Mouse (Mus musculus): ENCODE data around the gene Actl7b. TPM values are rescaled to one million over a fixed set of nuclear protein-coding genes. Genes with fewer than 3 reads are reported as not detected.

Gene Actl7b
- polyA plus RNA-seq (2015; fragmentation: Nextera tagmentation; extraction: Ambion mirVana), result not detected in 2 replicates

DNA sequence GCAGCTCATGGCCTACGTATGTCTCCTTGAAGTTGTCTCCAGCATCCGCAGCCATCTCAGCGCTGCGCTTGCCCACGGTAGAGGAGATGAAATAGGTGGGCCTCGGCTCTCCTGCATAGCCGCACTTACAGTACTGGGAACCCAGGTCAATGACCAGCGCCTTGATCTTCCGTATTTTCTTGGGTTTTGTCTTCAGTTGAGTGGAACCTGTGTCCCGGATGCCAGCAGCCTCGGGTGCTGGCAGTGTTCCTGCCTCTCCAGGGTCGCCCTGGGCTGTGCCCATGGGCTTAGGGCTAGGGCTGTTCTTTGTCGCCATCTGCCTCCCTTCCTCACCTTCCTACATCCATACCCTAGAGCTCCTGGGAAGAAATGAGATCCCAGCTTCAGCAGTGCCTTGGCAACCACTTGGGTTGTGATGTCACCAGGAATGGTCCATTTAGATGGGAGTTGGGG, at the start of gene Actl7b:
TSS of gene Actl7b (minus strand) at position 403 of the 453 bp plus-strand sequence.
- H3K27ac ChIP-seq (ENCODE audit: low read depth), result no peak within 1 kb of the TSS
- H3K27me3 ChIP-seq (ENCODE audit: insufficient read depth, low read length), result no peaks in the 10 kb centered on the region
- H3K36me3 ChIP-seq (replicated peaks; ENCODE audit: insufficient read depth, low read length), result peaks cover 5% of the 10 kb centered on the region; the same call in 1 of the 2 replicates
- TF ChIP-seq CTCF (IDR thresholded peaks at IDR 0.05; ENCODE audit: low read depth) (no peak), EP300 (IDR thresholded peaks at IDR 0.05; ENCODE audit: low read depth) (no peak)
- WGBS (ENCODE audit: insufficient replicate concordance), result 85% methylated on average over 13 of the region's 13 CpGs
- ATAC-seq (no peak), DNase-seq (no peak)
- H3K9ac ChIP-seq (replicated peaks), result no peak within 1 kb of the TSS
- H3K4me2 ChIP-seq (ENCODE audit: low read depth, low read length), result no peak within 1 kb of the TSS
- H3K4me1 ChIP-seq (ENCODE audit: insufficient read depth), result no peaks in the 10 kb centered on the region
- no peak within 1 kb of the TSS for H3K4me3 ChIP-seq (ENCODE audit: low read depth, low read length)
- H3K9me3 ChIP-seq (ENCODE audit: low read length), result no peaks in the 10 kb centered on the region

DNA sequence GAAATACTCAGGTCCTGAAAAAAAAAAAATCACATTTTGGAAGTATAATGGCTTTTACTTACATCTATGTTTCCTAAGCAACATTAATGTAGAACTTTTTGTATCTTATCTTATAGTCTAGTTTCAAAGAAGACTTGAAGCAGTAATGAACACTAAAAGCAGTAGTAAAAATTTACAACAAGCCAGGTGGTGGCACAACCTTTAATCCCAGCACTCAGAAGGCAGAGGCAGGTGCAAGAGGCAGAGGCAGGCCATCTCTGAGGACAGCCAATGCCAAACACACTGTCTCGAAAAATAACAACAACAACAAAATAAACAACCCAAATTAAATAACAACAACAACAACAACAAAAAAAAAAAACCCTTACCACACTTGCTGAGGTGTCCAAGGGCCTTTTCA, 29.8 kb upstream of the Actl7b start:
- Histone ChIP-seq H3K4me2 (ENCODE audit: low read depth, low read length) (no peak overlapping the region), H3K27ac (ENCODE audit: low read depth) (no peak overlapping the region), H3K4me1 (ENCODE audit: insufficient read depth) (no peaks in the 10 kb centered on the region), H3K36me3 (replicated peaks; ENCODE audit: insufficient read depth, low read length) (peaks cover 70% of the 10 kb centered on the region), H3K9me3 (ENCODE audit: low read length) (no peaks in the 10 kb centered on the region), H3K27me3 (ENCODE audit: insufficient read depth, low read length) (no peaks in the 10 kb centered on the region), H3K9ac (replicated peaks) (no peak overlapping the region), H3K4me3 (ENCODE audit: low read depth, low read length) (no peak overlapping the region)
- ATAC-seq (no peak), DNase-seq (no peak)
- WGBS (ENCODE audit: insufficient replicate concordance), result 47% methylated on average over 1 of the region's 1 CpGs
- TF ChIP-seq EP300 (IDR thresholded peaks at IDR 0.05; ENCODE audit: low read depth), result no peak
- TF ChIP-seq CTCF (IDR thresholded peaks at IDR 0.05; ENCODE audit: low read depth), result no peak

DNA sequence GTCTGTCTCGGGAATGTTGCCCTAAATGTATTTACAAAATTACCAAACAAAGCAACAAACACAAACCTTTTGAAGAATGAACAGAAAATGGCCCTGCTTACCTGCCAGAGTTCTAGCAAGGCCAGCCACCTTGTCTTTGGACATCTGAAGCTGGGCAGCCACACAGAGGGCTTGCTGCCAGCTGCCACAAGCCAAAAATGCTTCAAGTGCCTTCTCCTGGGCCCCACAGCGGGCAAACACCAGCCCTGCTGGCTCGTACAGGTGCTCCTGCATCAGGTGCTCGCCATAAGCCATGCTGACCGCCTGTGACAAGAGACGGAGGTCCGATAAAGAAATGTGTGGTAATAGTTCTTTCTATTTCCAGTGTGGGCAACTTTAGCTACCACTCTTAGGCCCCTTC, 27.7 kb upstream of the Actl7b start:
- Histone ChIP-seq H3K4me1 (ENCODE audit: insufficient read depth) (no peaks in the 10 kb centered on the region), H3K4me3 (ENCODE audit: low read depth, low read length) (no peak overlapping the region), H3K4me2 (ENCODE audit: low read depth, low read length) (no peak overlapping the region), H3K9me3 (ENCODE audit: low read length) (no peaks in the 10 kb centered on the region), H3K27me3 (ENCODE audit: insufficient read depth, low read length) (no peaks in the 10 kb centered on the region), H3K9ac (replicated peaks) (no peak overlapping the region), H3K36me3 (replicated peaks; ENCODE audit: insufficient read depth, low read length) (peaks cover 60% of the 10 kb centered on the region), H3K27ac (ENCODE audit: low read depth) (no peak overlapping the region)
- ATAC-seq (no peak), DNase-seq (no peak)
- TF ChIP-seq EP300 (IDR thresholded peaks at IDR 0.05; ENCODE audit: low read depth) (no peak), CTCF (IDR thresholded peaks at IDR 0.05; ENCODE audit: low read depth) (no peak)
- 82% methylated on average over 7 of the region's 7 CpGs for WGBS (ENCODE audit: insufficient replicate concordance)

DNA sequence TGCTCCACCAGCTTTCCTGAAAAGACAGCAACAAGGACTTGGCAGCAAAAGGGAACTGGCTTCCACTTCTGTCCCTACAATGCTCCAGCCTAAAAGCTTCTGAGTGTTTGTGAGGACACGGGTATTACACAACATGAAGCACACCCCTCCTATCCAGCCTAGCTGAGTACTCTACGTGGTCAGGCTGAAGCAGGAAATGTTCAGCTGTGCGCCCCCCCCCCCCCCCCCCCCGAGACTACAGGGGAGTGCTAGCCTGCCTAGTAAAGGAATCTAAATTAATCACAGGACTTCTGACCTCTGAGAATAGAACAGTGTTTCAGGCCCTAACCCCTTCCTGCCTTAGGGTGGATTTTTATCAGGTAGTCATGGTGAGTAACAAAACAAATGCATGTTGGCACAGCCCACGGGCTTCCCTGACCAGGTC, 26.6 kb upstream of the Actl7b start:
- WGBS (ENCODE audit: insufficient replicate concordance), result 33% methylated on average over 4 of the region's 5 CpGs
- Histone ChIP-seq H3K4me2 (ENCODE audit: low read depth, low read length) (no peak overlapping the region), H3K9ac (replicated peaks) (no peak overlapping the region), H3K27ac (ENCODE audit: low read depth) (no peak overlapping the region), H3K9me3 (ENCODE audit: low read length) (no peaks in the 10 kb centered on the region), H3K27me3 (ENCODE audit: insufficient read depth, low read length) (no peaks in the 10 kb centered on the region), H3K36me3 (replicated peaks; ENCODE audit: insufficient read depth, low read length) (peaks cover 58% of the 10 kb centered on the region), H3K4me3 (ENCODE audit: low read depth, low read length) (no peak overlapping the region), H3K4me1 (ENCODE audit: insufficient read depth) (no peaks in the 10 kb centered on the region)
- no peak for ATAC-seq
- DNase-seq, result no peak
- TF ChIP-seq CTCF (IDR thresholded peaks at IDR 0.05; ENCODE audit: low read depth) (no peak), EP300 (IDR thresholded peaks at IDR 0.05; ENCODE audit: low read depth) (no peak)

DNA sequence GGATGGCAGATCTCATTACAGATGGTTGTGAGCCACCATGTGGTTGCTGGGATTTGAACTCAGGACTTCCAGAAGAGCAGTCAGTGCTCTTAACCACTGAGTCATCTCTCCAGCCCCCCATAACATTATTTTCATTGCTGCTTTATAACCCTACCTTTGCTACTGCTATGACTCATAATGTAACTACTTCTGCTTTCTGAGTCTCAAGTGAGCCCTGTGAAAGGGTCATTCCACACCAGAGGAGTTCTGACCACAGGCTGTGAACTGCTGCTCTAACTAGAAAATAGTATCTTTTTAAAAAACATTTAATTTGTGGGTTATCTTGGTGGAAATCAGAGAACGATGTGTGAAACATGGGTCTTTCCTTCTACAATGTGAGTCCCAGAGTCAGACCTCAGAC, 16.4 kb upstream of the Actl7b start:
- H3K36me3 ChIP-seq (replicated peaks; ENCODE audit: insufficient read depth, low read length), result peaks cover 70% of the 10 kb centered on the region
- H3K4me3 ChIP-seq (ENCODE audit: low read depth, low read length), result no peak overlapping the region
- TF ChIP-seq CTCF (IDR thresholded peaks at IDR 0.05; ENCODE audit: low read depth) (no peak), EP300 (IDR thresholded peaks at IDR 0.05; ENCODE audit: low read depth) (no peak)
- no peak overlapping the region for H3K9ac ChIP-seq (replicated peaks)
- no peak overlapping the region for H3K4me2 ChIP-seq (ENCODE audit: low read depth, low read length)
- no peaks in the 10 kb centered on the region for H3K4me1 ChIP-seq (ENCODE audit: insufficient read depth)
- no peak for DNase-seq
- ATAC-seq, result peak; percentile 57; the same call in 1 of the 2 replicates
- WGBS (ENCODE audit: insufficient replicate concordance), result 78% methylated on average over 1 of the region's 1 CpGs
- H3K9me3 ChIP-seq (ENCODE audit: low read length), result no peaks in the 10 kb centered on the region
- H3K27ac ChIP-seq (ENCODE audit: low read depth), result no peak overlapping the region
- no peaks in the 10 kb centered on the region for H3K27me3 ChIP-seq (ENCODE audit: insufficient read depth, low read length)

DNA sequence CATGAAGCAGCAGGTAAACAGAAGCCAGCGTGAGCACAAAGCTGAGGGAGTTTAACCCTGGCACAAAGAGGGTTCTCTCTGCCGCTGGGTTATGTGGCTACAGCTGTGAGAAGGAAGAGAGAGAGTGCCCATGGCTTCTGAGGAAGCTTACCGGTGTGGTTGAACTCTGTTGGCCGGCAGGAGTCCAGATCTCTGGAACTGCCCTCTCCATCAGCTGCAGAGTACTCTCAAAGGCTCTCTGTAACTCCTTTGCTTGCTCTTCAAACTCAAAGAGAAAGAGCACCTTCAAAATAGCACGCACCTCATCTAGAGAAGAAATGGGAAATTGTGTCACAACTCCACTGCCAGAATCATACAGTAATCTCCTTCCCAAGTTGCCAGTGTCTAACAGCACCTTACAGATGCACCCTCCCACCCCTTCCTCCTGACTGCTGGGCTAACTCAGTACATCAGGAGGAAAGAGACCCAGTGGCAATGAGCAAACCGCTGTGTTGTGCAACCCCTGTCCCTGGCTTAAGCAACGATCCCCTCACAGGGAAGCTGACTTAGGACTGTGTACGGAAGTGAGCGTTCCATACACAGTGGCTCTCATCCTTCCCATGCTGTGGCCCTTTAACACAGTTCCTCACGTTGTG, 15.8 kb upstream of the Actl7b start:
- WGBS (ENCODE audit: insufficient replicate concordance), result 67% methylated on average over 10 of the region's 10 CpGs
- Histone ChIP-seq H3K27me3 (ENCODE audit: insufficient read depth, low read length) (no peaks in the 10 kb centered on the region), H3K4me2 (ENCODE audit: low read depth, low read length) (peak overlapping the region; percentile 19; the same call in 1 of the 2 replicates), H3K4me3 (ENCODE audit: low read depth, low read length) (peak overlapping the region; percentile 20; the same call in 1 of the 2 replicates), H3K4me1 (ENCODE audit: insufficient read depth) (no peaks in the 10 kb centered on the region), H3K27ac (ENCODE audit: low read depth) (peak overlapping the region; percentile 67), H3K36me3 (replicated peaks; ENCODE audit: insufficient read depth, low read length) (peaks cover 65% of the 10 kb centered on the region), H3K9ac (replicated peaks) (no peak overlapping the region), H3K9me3 (ENCODE audit: low read length) (no peaks in the 10 kb centered on the region)
- no peak for TF ChIP-seq EP300 (IDR thresholded peaks at IDR 0.05; ENCODE audit: low read depth)
- ATAC-seq (peak; percentile 84), DNase-seq (peak; percentile 57)
